Mouse (Mus musculus): Measurements from ENCODE around the gene Fbxo45.
"Not testable (repeated sequence)": the region's sequence is repeated elsewhere in the genome, so short reads cannot be mapped to it uniquely, and the experiment has no call there.

DNA sequence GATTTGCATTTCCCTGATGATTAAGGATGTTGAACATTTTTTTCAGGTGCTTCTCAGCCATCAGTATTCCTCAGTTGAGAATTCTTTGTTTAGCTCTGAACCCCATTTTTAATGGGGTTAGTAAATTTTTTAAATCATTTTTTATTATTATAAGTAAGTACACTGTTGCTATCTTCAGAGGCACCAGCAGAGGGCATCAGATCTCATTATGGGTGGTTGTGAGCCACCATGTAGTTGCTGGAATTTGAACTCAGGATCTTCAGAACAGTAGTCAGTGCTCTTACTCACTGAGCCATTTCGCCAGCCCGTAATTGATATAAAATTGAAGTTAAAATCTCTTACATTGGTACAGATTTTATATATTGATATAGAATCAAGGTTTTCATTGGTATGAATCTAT, 17.3 kb upstream of the Fbxo45 start:
- TF ChIP-seq TCF12 (IDR thresholded peaks at IDR 0.05; ENCODE audit: low read depth, low read length); CHD2 (IDR thresholded peaks at IDR 0.05; ENCODE audit: low read length); IRF4 (IDR thresholded peaks at IDR 0.05; ENCODE audit: low read depth, low read length); E2F4 (IDR thresholded peaks at IDR 0.05; ENCODE audit: insufficient replicate concordance, low read depth, low read length); MAX (IDR thresholded peaks at IDR 0.05; ENCODE audit: low read length); POLR2AphosphoS2 (IDR thresholded peaks at IDR 0.05; ENCODE audit: low read depth, low read length); TBP (conservative IDR thresholded peaks at IDR 0.05; ENCODE audit: low read depth, low read length); USF1 (IDR thresholded peaks at IDR 0.05; ENCODE audit: low read depth, low read length); EP300 (IDR thresholded peaks at IDR 0.05; ENCODE audit: low read length); ZC3H11A (IDR thresholded peaks at IDR 0.05; ENCODE audit: low read depth, low read length); KAT2A (IDR thresholded peaks at IDR 0.05; ENCODE audit: insufficient replicate concordance, low read length); MXI1 (IDR thresholded peaks at IDR 0.05; ENCODE audit: low read depth, low read length): not testable (repeated sequence)
- TF ChIP-seq CTCF (conservative IDR thresholded peaks at IDR 0.05 in 1 of 2, IDR thresholded peaks at IDR 0.05 in 1 of 2; ENCODE audit: low read depth in 2 of 2, low read length in 2 of 2) (peak; percentile 23 to 69; a peak in 2 of 4 replicates), SMC3 (IDR thresholded peaks at IDR 0.05; ENCODE audit: low read depth, low read length) (peak; percentile 60)
